Mouse (Mus musculus): ENCODE measurements at regions not wholly inside any gene's neighbourhood (a gene's known extent, or its start where the extent isn't known, plus 50 kb on each side); places are given as distances from the start of the nearest gene placed in this dataset.
"Not testable (repeated sequence)": the region's sequence is repeated elsewhere in the genome, so short reads cannot be mapped to it uniquely, and the experiment has no call there.

DNA sequence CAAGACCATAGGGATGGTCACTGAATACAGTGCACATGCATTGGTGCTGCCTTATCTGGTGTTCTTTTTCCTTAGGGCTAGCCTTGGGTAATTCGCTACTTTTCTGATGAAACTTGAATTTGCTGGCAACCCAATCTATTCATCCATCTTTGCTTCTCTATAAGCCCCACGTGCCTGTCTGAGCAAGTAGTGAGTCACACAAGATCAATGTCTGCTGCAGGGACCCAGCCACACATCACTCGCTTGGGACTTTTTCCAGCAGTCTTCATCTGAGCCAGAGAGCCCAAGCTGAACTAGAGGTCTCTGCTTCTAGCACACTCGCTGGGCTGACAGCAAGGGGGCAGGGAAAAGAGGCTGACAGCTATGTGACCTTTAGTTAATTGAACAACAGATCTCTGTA is 464.3 kb upstream of the Nmur2 start:
- no peak for DNase-seq (ENCODE audit: low spot score in 2 of 2)
- intact Hi-C loops (cut with DNase I), result no loop called here

DNA sequence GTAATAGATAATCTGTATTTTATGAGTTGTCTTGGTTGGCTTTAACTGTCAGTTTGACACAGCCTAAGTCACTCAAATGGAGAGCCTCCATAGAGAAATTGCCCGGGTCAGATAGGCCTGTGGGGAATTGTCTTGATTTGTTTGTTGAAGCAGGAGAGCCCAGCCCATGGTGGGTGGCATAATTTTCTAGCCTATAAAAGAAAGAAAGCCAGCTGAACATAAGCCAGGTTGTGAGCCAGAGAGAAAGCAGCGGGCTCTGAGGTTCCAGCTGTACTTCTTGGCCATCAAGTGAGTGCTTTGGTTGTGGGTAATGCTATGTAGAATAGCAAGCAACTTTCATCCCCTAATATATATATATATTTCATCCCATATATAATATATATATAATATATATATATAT is 474.1 kb upstream of the Nmur2 start:
- intact Hi-C loops (cut with DNase I), result no loop called here
- no peak for DNase-seq (ENCODE audit: low spot score in 2 of 2)

DNA sequence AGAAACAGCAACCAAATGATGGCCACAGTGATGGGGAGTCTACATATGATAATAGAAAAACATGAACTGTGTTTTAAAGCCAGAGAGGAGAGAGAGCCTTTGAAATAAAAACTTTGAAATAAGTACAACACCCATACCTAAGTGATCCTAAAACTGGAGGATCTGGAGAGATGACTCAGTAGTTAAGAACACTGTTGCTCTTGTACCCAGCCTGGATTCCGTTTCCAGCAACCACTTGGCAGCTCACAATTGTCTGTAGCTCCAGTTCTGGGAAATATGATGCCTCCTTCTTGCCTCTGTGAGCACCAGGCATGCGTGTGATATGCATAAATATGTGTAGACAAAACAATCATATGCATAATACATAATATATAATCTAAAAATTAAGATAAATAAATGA is 477.7 kb upstream of the Nmur2 start:
- intact Hi-C loops (cut with DNase I), result no loop called here
- no peak for DNase-seq (ENCODE audit: low spot score in 2 of 2)

DNA sequence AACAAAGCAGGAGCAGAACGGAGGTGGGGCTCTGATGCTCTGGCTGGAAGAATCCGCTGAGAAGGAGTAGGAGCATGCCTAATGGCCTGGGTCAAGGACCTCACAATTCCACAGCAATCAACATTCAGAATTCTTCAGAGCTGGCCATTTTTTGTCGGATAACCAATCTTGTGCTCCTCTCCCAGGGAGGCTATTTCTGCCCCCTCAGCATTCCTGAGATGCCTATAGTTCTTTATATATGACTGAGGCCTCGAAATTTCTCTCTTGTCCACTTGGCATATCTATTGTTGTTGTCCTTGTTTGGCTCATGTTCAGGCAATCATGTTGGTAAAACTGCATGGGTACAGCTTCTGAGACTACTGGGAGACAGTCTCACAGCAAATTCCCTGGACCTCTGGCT is 460.5 kb upstream of the Gria1 start:
- intact Hi-C loops (cut with DNase I), result no loop called here
- DNase-seq (ENCODE audit: low spot score in 2 of 2), result no peak

DNA sequence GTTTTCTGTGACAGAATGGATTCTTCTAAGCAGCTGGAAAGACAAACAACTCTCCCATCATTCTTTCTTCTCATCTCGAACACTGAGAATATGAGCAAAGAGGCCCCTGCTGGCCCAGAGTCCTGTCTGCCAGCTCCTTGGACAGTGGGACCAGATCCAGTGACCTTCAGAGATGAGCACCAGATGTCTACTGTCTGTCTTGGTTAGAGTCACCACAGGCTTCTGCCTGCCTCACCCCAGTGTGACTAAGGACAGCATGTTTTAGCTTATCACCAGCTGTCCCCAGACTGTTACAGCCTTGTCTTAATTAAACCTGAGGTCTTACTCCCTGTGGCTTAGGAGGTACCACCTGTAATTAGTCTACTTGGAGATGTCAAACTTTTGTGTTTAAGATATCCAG is 454.9 kb upstream of the Gria1 start:
- intact Hi-C loops (cut with DNase I), result no loop called here
- no peak for DNase-seq (ENCODE audit: low spot score in 2 of 2)

DNA sequence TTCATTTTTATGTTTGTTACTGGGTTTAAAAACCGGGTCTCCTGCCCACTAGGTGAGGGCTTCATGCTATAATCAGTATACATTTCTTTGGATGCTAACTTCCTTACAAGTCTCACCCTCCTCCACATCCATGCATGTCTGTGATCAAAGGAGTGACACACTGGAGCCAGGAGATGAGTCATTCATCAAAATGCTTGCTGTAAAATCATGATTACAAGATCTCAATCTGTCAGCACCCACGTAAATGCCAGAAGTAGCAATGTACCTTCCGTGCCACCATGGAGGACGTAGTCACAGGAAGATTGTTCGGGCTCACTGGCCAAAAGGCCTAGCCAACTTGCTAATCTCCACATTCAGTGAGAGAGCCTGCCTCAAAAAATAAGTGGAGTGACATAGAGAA is 431.2 kb upstream of the Gria1 start:
- peak; percentile 22 to 49 for DNase-seq (ENCODE audit: low spot score in 2 of 2)
- intact Hi-C loops (cut with DNase I), result no loop called here

DNA sequence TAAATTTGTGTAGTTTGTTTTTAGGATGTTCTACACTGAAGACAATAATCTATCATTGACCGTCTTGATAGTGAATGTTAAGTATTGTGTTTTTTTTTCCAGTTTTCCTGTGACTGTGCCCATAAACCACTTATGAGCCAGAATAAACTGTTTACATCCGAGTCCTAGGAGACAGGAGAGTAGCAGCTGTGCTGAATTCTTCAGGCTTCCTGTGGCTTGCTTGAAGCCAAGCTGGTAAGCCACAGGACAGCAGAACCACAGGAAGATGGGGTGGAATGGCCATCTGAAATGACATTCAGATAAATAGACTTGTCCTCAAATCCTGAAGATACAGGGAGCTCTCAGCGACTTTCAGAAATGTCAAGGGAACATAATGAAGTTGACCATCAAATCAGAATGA is 428.1 kb upstream of the Gria1 start:
- intact Hi-C loops (cut with DNase I), result no loop called here

DNA sequence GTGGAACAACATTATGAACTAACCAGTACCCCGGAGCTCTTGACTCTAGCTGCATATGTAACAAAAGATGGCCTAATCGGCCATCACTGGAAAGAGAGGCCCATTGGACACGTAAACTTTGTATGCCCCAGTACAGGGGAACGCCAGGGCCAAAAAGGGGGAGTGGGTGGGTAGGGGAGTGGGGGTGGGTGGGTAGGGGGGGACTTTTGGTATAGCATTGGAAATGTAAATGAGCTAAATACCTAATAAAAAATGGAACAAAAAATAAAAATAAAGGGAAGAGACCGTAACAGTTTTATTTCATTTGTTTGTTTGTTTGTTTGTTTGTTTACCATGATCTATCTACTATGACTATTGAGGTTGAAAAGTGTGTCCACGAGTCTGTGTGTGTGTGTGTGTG is 417.8 kb upstream of the Gria1 start:
- intact Hi-C loops (cut with DNase I), result not testable (repeated sequence)

More for the DNA sequence above, 428.1 kb upstream of the Gria1 start:
- DNase-seq (ENCODE audit: low spot score in 2 of 2), result no peak

DNA sequence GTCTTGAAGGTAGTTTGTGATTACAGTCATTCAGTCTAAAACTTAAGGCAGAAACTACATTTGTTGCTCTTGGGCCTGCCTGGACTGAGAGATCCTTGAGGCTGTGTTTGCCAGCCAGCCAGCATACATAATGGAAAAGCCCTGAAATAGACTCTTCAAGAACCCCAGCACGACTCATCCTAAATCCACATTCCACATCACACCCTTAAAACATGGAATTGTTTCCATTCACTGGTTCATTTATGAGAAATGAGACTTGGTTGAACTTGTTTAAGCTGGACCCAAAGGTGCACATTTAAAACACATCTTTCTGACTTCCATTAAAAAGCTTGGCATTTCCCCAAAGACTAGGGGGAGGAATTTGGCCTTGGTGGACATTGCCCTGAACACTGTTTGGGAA is 407.4 kb upstream of the Gria1 start:
- DNase-seq (ENCODE audit: low spot score in 2 of 2), result no peak
- intact Hi-C loops (cut with DNase I), result no loop called here

More for the DNA sequence above, 417.8 kb upstream of the Gria1 start:
- not testable (repeated sequence) for DNase-seq (ENCODE audit: low spot score in 2 of 2)

DNA sequence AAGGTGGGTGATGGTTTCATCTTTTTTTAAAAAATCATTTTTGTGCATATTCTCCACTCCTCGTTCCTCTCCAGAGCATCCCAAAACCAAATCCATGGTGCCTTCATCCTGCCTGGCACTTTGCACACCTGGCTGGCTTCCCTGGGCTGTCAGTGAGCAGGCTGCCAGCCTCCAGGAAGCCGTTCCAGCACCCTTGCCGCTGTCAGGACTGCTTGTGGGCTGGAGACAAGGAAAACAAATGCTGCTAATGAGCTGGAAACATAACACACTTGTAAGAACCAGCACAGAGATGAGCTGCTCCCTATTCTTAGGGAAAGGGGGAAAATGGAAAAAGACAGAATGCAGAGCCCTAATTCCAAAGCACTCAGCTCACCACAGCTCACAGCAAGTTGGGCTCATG is 383.5 kb upstream of the Gria1 start:
- peak; percentile 28 to 34 for DNase-seq (ENCODE audit: low spot score in 2 of 2)
- intact Hi-C loops (cut with DNase I), result no loop called here

DNA sequence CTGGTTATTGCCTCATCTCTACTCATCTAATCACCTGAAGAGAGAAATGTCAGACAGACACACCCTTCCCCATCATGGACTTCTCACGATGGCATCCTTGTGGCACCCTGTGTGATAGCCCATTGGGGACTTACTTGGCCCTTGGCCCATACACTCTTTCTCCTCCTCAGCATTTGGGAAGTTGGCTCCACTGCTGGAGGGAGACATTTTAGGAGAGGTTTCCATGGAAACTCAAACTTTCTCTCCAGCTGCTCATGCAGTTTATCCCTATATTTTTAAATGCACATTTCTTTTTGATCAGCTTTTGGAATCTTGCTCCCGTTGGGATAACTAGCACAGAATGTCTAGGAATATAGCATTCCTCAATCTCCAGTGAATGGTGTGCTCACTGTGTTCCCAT is 377.7 kb upstream of the Gria1 start:
- peak; percentile 12 to 52 for DNase-seq (ENCODE audit: low spot score in 2 of 2)
- intact Hi-C loops (cut with DNase I), result no loop called here

DNA sequence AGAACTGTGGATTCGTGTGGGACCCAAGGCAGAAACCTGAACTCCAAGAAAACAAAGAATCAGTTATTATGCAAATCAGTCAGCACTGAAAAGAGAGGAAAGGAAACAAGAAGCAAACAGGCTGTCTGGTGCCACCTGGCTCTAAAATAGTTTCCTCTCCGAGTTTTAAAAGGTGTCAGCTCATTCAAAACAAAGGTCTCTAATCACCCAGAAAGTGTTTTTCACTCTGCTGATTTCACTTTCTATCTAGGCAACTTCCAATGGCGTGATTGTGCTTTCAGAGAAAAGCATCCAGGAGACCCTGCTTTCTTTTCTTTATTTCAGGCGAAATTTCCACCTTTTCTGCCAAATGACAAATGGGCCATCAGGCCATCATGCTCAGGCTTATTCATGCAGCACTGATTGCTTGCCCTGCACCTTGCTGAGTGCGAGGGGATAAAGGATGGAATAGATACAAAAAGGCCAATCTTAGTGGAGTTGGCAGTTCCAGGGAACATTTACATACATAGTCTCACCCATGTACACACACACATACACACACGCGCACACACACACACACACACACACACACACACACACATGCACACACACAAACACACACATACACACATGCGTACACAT is 374.5 kb upstream of the Gria1 start:
- intact Hi-C loops (cut with DNase I), result no loop called here
- DNase-seq (ENCODE audit: low spot score in 2 of 2), result no peak

DNA sequence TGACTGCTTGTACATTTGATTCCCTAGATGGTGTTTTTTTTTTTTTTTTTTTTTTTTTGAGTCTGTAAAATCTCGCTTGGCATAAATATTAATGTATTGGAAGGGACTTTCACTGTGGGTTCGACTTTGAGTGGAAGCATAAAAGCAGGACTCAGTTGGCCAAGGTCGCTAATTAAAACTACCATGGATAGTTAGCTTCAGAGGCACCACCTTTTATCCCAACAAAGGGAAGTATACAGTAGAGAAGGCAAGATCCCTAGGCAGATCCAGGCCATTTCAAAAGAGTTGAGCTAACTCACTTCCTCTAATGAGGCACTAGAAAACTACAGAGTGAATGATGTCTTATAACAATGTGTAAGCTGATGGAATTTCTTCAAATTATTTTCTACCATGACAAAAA is 369.5 kb upstream of the Gria1 start:
- intact Hi-C loops (cut with DNase I), result no loop called here
- no peak for DNase-seq (ENCODE audit: low spot score in 2 of 2)

Data from left cerebral cortex, postnatal 14 days (tissue).